Comparison of ENCODE assay signal across 19 mouse cellular contexts in the genomic region with DNA sequence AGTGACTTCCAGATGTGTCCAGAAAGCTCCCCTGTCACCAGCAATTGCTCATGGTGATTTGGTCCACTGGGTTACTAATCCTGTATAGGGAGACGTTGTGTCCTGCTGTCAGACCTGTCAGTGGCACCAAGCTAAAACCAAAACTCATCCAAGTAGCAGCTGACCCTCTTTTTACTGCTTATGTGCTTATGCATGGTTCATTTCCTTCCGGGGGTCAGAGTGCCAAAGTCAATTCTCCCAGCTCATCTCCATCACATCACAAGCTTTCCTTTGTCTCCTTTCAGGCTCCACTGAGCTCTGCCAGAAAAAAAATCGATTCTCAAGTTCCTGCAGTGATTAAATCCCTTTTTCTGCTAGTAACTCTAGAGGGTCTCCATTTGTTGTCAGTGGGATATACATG.
DNase-seq lines count a peak whose midpoint lies in the region; ATAC-seq lines count a peak whose summit lies in the region.
"Had no signal": no experiment of that assay in that cellular context is flagged by ENCODE, and none has a peak within 500 bp of the region (broad histone marks: within the 10 kb centered on the region; RNA-seq: fewer than 3 reads in every experiment).

No protein-coding gene starts in this region.

- intact Hi-C loops in gastrocnemius, postnatal 14 days (cut with DNase I; ENCODE audit: low total_unique reads): no loop called here

- peak; percentile 92 for ATAC-seq in kidney, embryonic 14.5 days (ENCODE audit: low FRiP score, low TSS enrichment)
- ATAC-seq in neural tube, embryonic 15.5 days (ENCODE audit: low FRiP score): no peak
- ATAC-seq in inflammation-experienced regulatory T-cells, adult 6 months: no peak

- no peaks in the 10 kb centered on the region for H3K27me3 ChIP-seq in kidney, embryonic 14.5 days (ENCODE audit: control insufficient read depth, insufficient read depth, low read length)
- H3K27me3 ChIP-seq in neural tube, embryonic 15.5 days (replicated peaks): no peaks in the 10 kb centered on the region
- H3K27me3 ChIP-seq: embryonic facial prominence, embryonic 15.5 days; forebrain, embryonic 12.5 days; limb, embryonic 12.5 days; neural tube, embryonic 13.5 days had no signal

- DNase-seq in kidney, adult 11 months: no peak
- peak; percentile 28 for DNase-seq in neural tube, embryonic 10.5 days (ENCODE audit: extremely low spot score, low spot score)
- peak; percentile 79 for DNase-seq in mesoderm, embryonic 11.5 days (ENCODE audit: low read depth, low spot score)
- DNase-seq in gastrocnemius, postnatal 14 days: no peak
- DNase-seq in thymus, postnatal 4 days: no peak
- DNase-seq: adrenal gland, adult 2 months; cerebellum, adult 9-10 months; heart, adult 11 months; lung, adult 18-20 months; right cerebral cortex, adult 18-20 months; thymus, postnatal 36 days had no signal

- no peak overlapping the region for H3K4me3 ChIP-seq in kidney, embryonic 14.5 days (ENCODE audit: low read length)
- no peak overlapping the region for H3K4me3 ChIP-seq in neural tube, embryonic 15.5 days (replicated peaks)
- H3K4me3 ChIP-seq: embryonic facial prominence, embryonic 15.5 days; forebrain, embryonic 12.5 days; limb, embryonic 12.5 days; neural tube, embryonic 13.5 days had no signal

- H3K9me3 ChIP-seq in kidney, embryonic 14.5 days (ENCODE audit: control insufficient read depth, low read length): peaks cover 3% of the 10 kb centered on the region; the same call in 1 of the 2 replicates
- no peaks in the 10 kb centered on the region for H3K9me3 ChIP-seq in neural tube, embryonic 15.5 days (replicated peaks)
- H3K9me3 ChIP-seq: embryonic facial prominence, embryonic 15.5 days; forebrain, embryonic 12.5 days; limb, embryonic 12.5 days; neural tube, embryonic 13.5 days had no signal

- no peak overlapping the region for H3K27ac ChIP-seq in kidney, embryonic 14.5 days (ENCODE audit: low read depth, low read length)
- H3K27ac ChIP-seq in neural tube, embryonic 15.5 days (replicated peaks): no peak overlapping the region
- H3K27ac ChIP-seq: embryonic facial prominence, embryonic 15.5 days; forebrain, embryonic 12.5 days; limb, embryonic 12.5 days; neural tube, embryonic 13.5 days; stomach, postnatal 0 days had no signal

- WGBS in kidney, embryonic 14.5 days: 9% methylated on average over 3 of the region's 3 CpGs
- WGBS in neural tube, embryonic 15.5 days: 7% methylated on average over 3 of the region's 3 CpGs

- H3K36me3 ChIP-seq in kidney, embryonic 14.5 days (ENCODE audit: control insufficient read depth, insufficient read depth, low read length): no peaks in the 10 kb centered on the region
- no peaks in the 10 kb centered on the region for H3K36me3 ChIP-seq in neural tube, embryonic 15.5 days
- H3K36me3 ChIP-seq: embryonic facial prominence, embryonic 15.5 days; forebrain, embryonic 12.5 days; limb, embryonic 12.5 days; neural tube, embryonic 13.5 days had no signal

- H3K4me2 ChIP-seq in kidney, embryonic 14.5 days (replicated peaks; ENCODE audit: low read depth, low read length): no peak overlapping the region
- H3K4me2 ChIP-seq in neural tube, embryonic 15.5 days: no peak overlapping the region
- H3K4me2 ChIP-seq: embryonic facial prominence, embryonic 15.5 days; forebrain, embryonic 12.5 days; limb, embryonic 12.5 days; neural tube, embryonic 13.5 days had no signal

- H3K9ac ChIP-seq in kidney, embryonic 14.5 days (ENCODE audit: low read depth, low read length): no peak overlapping the region
- no peak overlapping the region for H3K9ac ChIP-seq in neural tube, embryonic 15.5 days (replicated peaks)
- H3K9ac ChIP-seq: embryonic facial prominence, embryonic 15.5 days; forebrain, embryonic 12.5 days; limb, embryonic 12.5 days; neural tube, embryonic 13.5 days had no signal

- 0 out of 2 replicates have a peak, but pooled peaks cover 5% of the 10 kb centered on the region for H3K4me1 ChIP-seq in kidney, embryonic 14.5 days (ENCODE audit: control insufficient read depth, insufficient read depth, low read length)
- H3K4me1 ChIP-seq in neural tube, embryonic 15.5 days: 0 out of 2 replicates have a peak, but pooled peaks cover 4% of the 10 kb centered on the region
- H3K4me1 ChIP-seq: embryonic facial prominence, embryonic 15.5 days; limb, embryonic 12.5 days had no signal

Comparison
In these comparisons a context has a peak if more than half of its experiments do, and no peak if none do; other contexts are left out.
1. DNase-seq: peak in neural tube, embryonic 10.5 days (single experiment) and mesoderm, embryonic 11.5 days (single experiment); none in kidney, adult 11 months (single experiment), gastrocnemius, postnatal 14 days (single experiment) and thymus, postnatal 4 days (single experiment).